Mouse (Mus musculus): ENCODE data around the gene Rnh1. TPM values are rescaled to one million over a fixed set of nuclear protein-coding genes. Genes with fewer than 3 reads are reported as not detected.

The Rnh1 gene
- total and polyA plus RNA-seq, 3 experiments = 71.4 to 94.5 TPM; not detected in 1

- TF ChIP-seq ELF1 (IDR thresholded peaks at IDR 0.05; ENCODE audit: low read depth, low read length) = peak; percentile 92
- peak; percentile 88 for TF ChIP-seq HCFC1 (IDR thresholded peaks at IDR 0.05; ENCODE audit: low read depth, low read length)
- TF ChIP-seq UBTF (IDR thresholded peaks at IDR 0.05; ENCODE audit: borderline replicate concordance, insufficient read depth, low read depth, low read length) = no peak
- TF ChIP-seq MAX (IDR thresholded peaks at IDR 0.05; ENCODE audit: low read length) = peak; percentile 90
- TF ChIP-seq ZKSCAN1 (IDR thresholded peaks at IDR 0.05; ENCODE audit: low read depth, low read length) = no peak
Observed at GRCm38 (mm10) chr7:141172116-141173006, at the start of gene Rnh1 (continued).

- H3K36me3 ChIP-seq (ENCODE audit: control insufficient read depth in 1 of 2, insufficient read depth in 2 of 2, low read length in 2 of 2) = peaks cover 0 to 6% of the 10 kb centered on the region in 2 experiments; a peak in 2 of 4 replicates
- H3K9ac ChIP-seq (ENCODE audit: control insufficient read depth, low read depth, low read length, poor library complexity, severe bottlenecking) = peak overlapping the region; percentile 40
- no peak overlapping the region for H3K27ac ChIP-seq (ENCODE audit: control insufficient read depth, low read depth, low read length)
- no peak for DNase-seq (ENCODE audit: low read depth, low spot score)
- peak overlapping the region; percentile 30 to 36 for H3K4me3 ChIP-seq (ENCODE audit: control insufficient read depth in 1 of 2, insufficient read depth in 1 of 2, low read depth in 2 of 2, low read length in 2 of 2)
- TF ChIP-seq MAX (IDR thresholded peaks at IDR 0.05; ENCODE audit: low read length) (peak; percentile 2; the same call in 1 of the 2 replicates), POLR2AphosphoS2 (IDR thresholded peaks at IDR 0.05; ENCODE audit: low read length) (no peak), SIN3A (IDR thresholded peaks at IDR 0.05; ENCODE audit: low read length) (0 out of 2 replicates have a peak, but pooled peaks have one; percentile 15), MAZ (IDR thresholded peaks at IDR 0.05; ENCODE audit: low read depth, low read length) (0 out of 2 replicates have a peak, but pooled peaks have one; percentile 12), ELF1 (IDR thresholded peaks at IDR 0.05; ENCODE audit: low read depth, low read length) (0 out of 2 replicates have a peak, but pooled peaks have one; percentile 2), POLR2A (IDR thresholded peaks at IDR 0.05; ENCODE audit: control insufficient read depth in 1 of 2, insufficient read depth in 1 of 2, low read depth in 1 of 2, low read length in 2 of 2, poor library complexity in 1 of 2) (peak in 1 of 2 experiments; percentile 56; a peak in 1 of 4 replicates), SMC3 (IDR thresholded peaks at IDR 0.05; ENCODE audit: low read depth, low read length) (no peak), GATA1 (IDR thresholded peaks at IDR 0.05; ENCODE audit: low read depth, low read length) (no peak), CHD2 (IDR thresholded peaks at IDR 0.05; ENCODE audit: low read length) (no peak), MYC (IDR thresholded peaks at IDR 0.05; ENCODE audit: low read depth, low read length) (0 out of 2 replicates have a peak, but pooled peaks have one; percentile 8), ZKSCAN1 (IDR thresholded peaks at IDR 0.05; ENCODE audit: low read depth, low read length) (no peak), HCFC1 (IDR thresholded peaks at IDR 0.05; ENCODE audit: low read depth, low read length) (peak; percentile 5), MXI1 (IDR thresholded peaks at IDR 0.05; ENCODE audit: low read depth, low read length) (0 out of 2 replicates have a peak, but pooled peaks have one; percentile 0), RCOR1 (IDR thresholded peaks at IDR 0.05; ENCODE audit: low read depth, low read length) (peak; percentile 13; the same call in 1 of the 2 replicates)
- no peaks in the 10 kb centered on the region for H3K27me3 ChIP-seq (ENCODE audit: control insufficient read depth in 1 of 2, insufficient read depth in 2 of 2, low read length in 2 of 2)
- peaks cover 0 to 9% of the 10 kb centered on the region in 2 experiments; a peak in 3 of 4 replicates for H3K4me1 ChIP-seq (ENCODE audit: control insufficient read depth in 1 of 2, insufficient read depth in 2 of 2, low read length in 2 of 2)
- no peaks in the 10 kb centered on the region for H3K79me2 ChIP-seq (ENCODE audit: control insufficient read depth, insufficient read depth, low read length, poor library complexity)
- H3K9me3 ChIP-seq (replicated peaks; ENCODE audit: insufficient read depth, low read length) = no peaks in the 10 kb centered on the region
Observed at GRCm38 (mm10) chr7:141222126-141222467, 49.4 kb upstream of the Rnh1 start.

Measured in MEL (cell line).